Mouse (Mus musculus) CH12.LX (cell line): ENCODE measurements around the gene Necab3. TPM values are rescaled to one million over a fixed set of nuclear protein-coding genes. Genes with fewer than 3 reads are reported as not detected.

Source experiments
- DNase-seq: peaks from one replicate; pipeline ENCODE4 v3.0.0-alpha.2; 2013; ENCODE audit errors: extremely low read depth
- H3K27ac ChIP-seq: 2 replicates; pipeline ENCODE4 v1.5.1; 2012; ENCODE audit warnings: low read depth, mild to moderate bottlenecking, control low read depth, moderate library complexity; ENCODE audit not compliant: insufficient read depth
- H3K27me3 ChIP-seq: replicated peaks from 2 replicates; pipeline ENCODE3; 2012; ENCODE audit warnings: inconsistent platforms
- H3K36me3 ChIP-seq, 2 experiments: replicated peaks in 1 of 2; 2 replicates each; pipeline versions ENCODE3 to v1.6.1; 2012; ENCODE audit warnings: inconsistent platforms in 1 of 2, low read length in 1 of 2, mild to moderate bottlenecking in 1 of 2, mixed read lengths in 1 of 2, moderate library complexity in 1 of 2; ENCODE audit not compliant: control insufficient read depth in 1 of 2, insufficient read depth in 1 of 2
- H3K4me1 ChIP-seq, 2 experiments: 2 replicates each; pipeline ENCODE4 v1.6.1; 2012; ENCODE audit warnings: inconsistent platforms in 1 of 2, moderate library complexity in 1 of 2; ENCODE audit not compliant: insufficient read depth in 2 of 2, control insufficient read depth in 1 of 2
- H3K4me2 ChIP-seq: 2 replicates; pipeline ENCODE4 v1.6.1; 2012; ENCODE audit warnings: low read depth, mild to moderate bottlenecking, control low read depth; ENCODE audit not compliant: poor library complexity, insufficient read depth, severe bottlenecking
- H3K4me3 ChIP-seq, 3 experiments: fragments of 150-350 bp in 1 of 3; sonication (generic) in 1 of 3; replicated peaks in 1 of 3; 2 replicates each; pipeline versions ENCODE3 to v1.5.1; 2011 to 2012; ENCODE audit warnings: low read depth in 2 of 3, low read length in 2 of 3, mild to moderate bottlenecking in 2 of 3, moderate library complexity in 2 of 3, control low read depth in 1 of 3, improper control_type of control experiment in 1 of 3, inconsistent platforms in 1 of 3, mixed read lengths in 1 of 3; ENCODE audit not compliant: poor library complexity in 1 of 3
- H3K79me2 ChIP-seq: replicated peaks from 2 replicates; pipeline ENCODE4 v1.6.1; 2012; ENCODE audit warnings: mild to moderate bottlenecking, moderate library complexity; ENCODE audit not compliant: control insufficient read depth, poor library complexity, insufficient read depth, severe bottlenecking; ENCODE audit errors: extremely low read depth
- H3K9ac ChIP-seq: 2 replicates; pipeline ENCODE4 v1.6.1; 2012; ENCODE audit warnings: low read depth, mild to moderate bottlenecking, control low read depth, moderate library complexity; ENCODE audit not compliant: insufficient read depth
- H3K9me3 ChIP-seq: replicated peaks from 2 replicates; pipeline ENCODE3; 2012; ENCODE audit warnings: low read length, inconsistent platforms, mixed read lengths
- BHLHE40 ChIP-seq: IDR thresholded peaks from 2 replicates; pipeline ENCODE4 v1.6.1; 2011; ENCODE audit warnings: mild to moderate bottlenecking, low read depth, low read length, improper control_type of control experiment
- CHD1 ChIP-seq: IDR thresholded peaks from 2 replicates; pipeline ENCODE4 v1.6.1; 2012; ENCODE audit warnings: low read depth, low read length, improper control_type of control experiment, inconsistent platforms
- CHD2 ChIP-seq: IDR thresholded peaks from 2 replicates; pipeline ENCODE4 v1.6.1; 2011; ENCODE audit warnings: low read length, improper control_type of control experiment
- ELF1 ChIP-seq: IDR thresholded peaks from 2 replicates; pipeline ENCODE4 v1.6.1; 2014; ENCODE audit warnings: low read depth, mild to moderate bottlenecking, inconsistent platforms, low read length, improper control_type of control experiment
- EP300 ChIP-seq: IDR thresholded peaks from 2 replicates; pipeline ENCODE4 v1.6.1; 2011; ENCODE audit warnings: low read length, improper control_type of control experiment
- ETS1 ChIP-seq: conservative IDR thresholded peaks from 2 replicates; pipeline ENCODE4 v1.6.1; 2012; ENCODE audit warnings: low read depth, mild to moderate bottlenecking, inconsistent platforms, low read length, improper control_type of control experiment, moderate library complexity
- GABPA ChIP-seq: IDR thresholded peaks from 2 replicates; pipeline ENCODE4 v1.6.1; 2012; ENCODE audit warnings: low read depth, low read length, improper control_type of control experiment, inconsistent platforms; ENCODE audit not compliant: insufficient replicate concordance
- HCFC1 ChIP-seq: IDR thresholded peaks from 2 replicates; pipeline ENCODE4 v1.6.1; 2012; ENCODE audit warnings: low read depth, mild to moderate bottlenecking, inconsistent platforms, low read length, improper control_type of control experiment
- IRF4 ChIP-seq: IDR thresholded peaks from 2 replicates; pipeline ENCODE4 v1.6.1; 2014; ENCODE audit warnings: low read depth, mild to moderate bottlenecking, inconsistent platforms, low read length, improper control_type of control experiment
- JUN ChIP-seq: IDR thresholded peaks from 2 replicates; pipeline ENCODE4 v1.6.1; 2011; ENCODE audit warnings: low read depth, mild to moderate bottlenecking, low read length, improper control_type of control experiment, moderate library complexity; ENCODE audit not compliant: insufficient read depth
- JUND ChIP-seq: conservative IDR thresholded peaks from 2 replicates; pipeline ENCODE4 v1.6.1; 2011; ENCODE audit warnings: low read depth, low read length, improper control_type of control experiment
- KAT2A ChIP-seq: IDR thresholded peaks from 2 replicates; pipeline ENCODE4 v1.6.1; 2012; ENCODE audit warnings: low read length, improper control_type of control experiment, inconsistent platforms; ENCODE audit not compliant: insufficient replicate concordance
- MAFK ChIP-seq: IDR thresholded peaks from 2 replicates; pipeline ENCODE4 v1.6.1; 2011; ENCODE audit warnings: low read length, improper control_type of control experiment; ENCODE audit not compliant: insufficient replicate concordance
- MAX ChIP-seq: IDR thresholded peaks from 2 replicates; pipeline ENCODE4 v1.6.1; 2011; ENCODE audit warnings: low read length, improper control_type of control experiment
- MEF2A ChIP-seq: IDR thresholded peaks from 2 replicates; pipeline ENCODE4 v1.6.1; 2014; ENCODE audit warnings: low read depth, mild to moderate bottlenecking, inconsistent platforms, low read length, improper control_type of control experiment, borderline replicate concordance
- MYC ChIP-seq: IDR thresholded peaks from 2 replicates; pipeline ENCODE4 v1.6.1; 2011; ENCODE audit warnings: low read depth, mild to moderate bottlenecking, improper control_type of control experiment, low read length
- PAX5 ChIP-seq: IDR thresholded peaks from 2 replicates; pipeline ENCODE4 v1.6.1; 2012; ENCODE audit warnings: low read length, inconsistent platforms, mixed read lengths
- POLR2A ChIP-seq: IDR thresholded peaks from 2 replicates; pipeline ENCODE4 v1.6.1; 2011; ENCODE audit warnings: low read depth, mild to moderate bottlenecking, improper control_type of control experiment, low read length
- POLR2AphosphoS2 ChIP-seq: IDR thresholded peaks from 2 replicates; pipeline ENCODE4 v1.6.1; 2011; ENCODE audit warnings: low read depth, low read length, improper control_type of control experiment
- RAD21 ChIP-seq: IDR thresholded peaks from 2 replicates; pipeline ENCODE4 v1.6.1; 2011; ENCODE audit warnings: low read depth, mild to moderate bottlenecking, low read length, improper control_type of control experiment, moderate library complexity
- SMC3 ChIP-seq: IDR thresholded peaks from 2 replicates; pipeline ENCODE4 v1.6.1; 2011; ENCODE audit warnings: low read depth, low read length, improper control_type of control experiment
- TBP ChIP-seq: conservative IDR thresholded peaks from 2 replicates; pipeline ENCODE4 v1.6.1; 2011; ENCODE audit warnings: low read depth, low read length, improper control_type of control experiment
- TCF12 ChIP-seq: IDR thresholded peaks from 2 replicates; pipeline ENCODE4 v1.6.1; 2014; ENCODE audit warnings: low read depth, mild to moderate bottlenecking, inconsistent platforms, low read length, improper control_type of control experiment
- UBTF ChIP-seq: IDR thresholded peaks from 2 replicates; pipeline ENCODE4 v1.6.1; 2012; ENCODE audit warnings: low read depth, mild to moderate bottlenecking, inconsistent platforms, low read length, improper control_type of control experiment, moderate library complexity
- USF1 ChIP-seq: IDR thresholded peaks from 2 replicates; pipeline ENCODE4 v1.6.1; 2014; ENCODE audit warnings: low read depth, mild to moderate bottlenecking, inconsistent platforms, low read length, improper control_type of control experiment
- ZC3H11A ChIP-seq: IDR thresholded peaks from 2 replicates; pipeline ENCODE4 v1.6.1; 2012; ENCODE audit warnings: low read depth, mild to moderate bottlenecking, inconsistent platforms, low read length, improper control_type of control experiment
- ZKSCAN1 ChIP-seq: IDR thresholded peaks from 2 replicates; pipeline ENCODE4 v1.6.1; 2012; ENCODE audit warnings: low read depth, inconsistent platforms, low read length, improper control_type of control experiment, borderline replicate concordance
- ZNF384 ChIP-seq: IDR thresholded peaks from 2 replicates; pipeline ENCODE4 v1.6.1; 2012; ENCODE audit warnings: low read depth, low read length, improper control_type of control experiment, inconsistent platforms
- dilution Hi-C: fragments of 300-500 bp; cut with MboI; formaldehyde crosslinking; loops from 2 replicates; pipeline ENCODE4 v1.14.3; 2020; ENCODE audit warnings: low sequenced_read_pairs; ENCODE audit not compliant: extremely low pct_unique_long_range_greater_than_20kb, extremely low pct_ligation_motif_present
- in situ Hi-C: fragments of 300-500 bp; cut with MboI; formaldehyde crosslinking; loops from 3 replicates; pipeline ENCODE4 v1.14.3; 2019; ENCODE audit warnings: low sequenced_read_pairs, low pct_ligation_motif_present, low pct_unique_long_range_greater_than_20kb, mixed read lengths
- polyA plus RNA-seq: library from polyadenylated mRNA; unstranded; fragments of >175 nt; gene quantifications from 2 replicates; pipeline ENCODE4 v1.2.1, GENCODE M21; 2012; ENCODE audit warnings: low read depth; ENCODE audit not compliant: insufficient read length
- total RNA-seq, 2 experiments: library from RNA; depleted of rRNA; stranded (reverse); fragments of 300-350 nt in 1 of 2; fragments of >200 nt in 1 of 2; gene quantifications; 2 replicates each; pipeline ENCODE4 v1.2.3; 2012 to 2014

The Necab3 gene
- total and polyA plus RNA-seq, 3 experiments, result 0.87 to 2.8 (median 1.6) TPM

GRCm38 (mm10) chr2:154525285-154525684 is 33.4 kb downstream of the Necab3 start:
- Histone ChIP-seq H3K79me2 (no peaks in the 10 kb centered on the region), H3K4me3 (no peak overlapping the region), H3K4me1 (no peaks in the 10 kb centered on the region), H3K36me3 (peaks cover 29 to 74% of the 10 kb centered on the region in 2 experiments), H3K27ac (no peak overlapping the region), H3K9ac (no peak overlapping the region), H3K27me3 (no peaks in the 10 kb centered on the region)
- no peak for TF ChIP-seq MYC
- TF ChIP-seq USF1, result no peak
- TF ChIP-seq TCF12, result no peak
- TF ChIP-seq POLR2AphosphoS2, result no peak
- TF ChIP-seq CHD2, result no peak
- TF ChIP-seq EP300, result no peak
- no peak for TF ChIP-seq ELF1
- no peak for TF ChIP-seq ETS1
- no peak for TF ChIP-seq JUN
- TF ChIP-seq MAX, result no peak
- no peak for TF ChIP-seq KAT2A
- TF ChIP-seq BHLHE40, result no peak
- no peak for TF ChIP-seq ZKSCAN1
- no peak for TF ChIP-seq GABPA
- TF ChIP-seq CHD1, result no peak
- TF ChIP-seq ZC3H11A, result no peak
- TF ChIP-seq ZNF384, result no peak
- TF ChIP-seq SMC3, result no peak
- no peak for TF ChIP-seq MAFK
- TF ChIP-seq, all 38 proteins: peak for 0
- DNase-seq, result no peak
- Histone ChIP-seq H3K4me2 (no peak overlapping the region), H3K9me3 (no peaks in the 10 kb centered on the region)
- dilution Hi-C loops, result no loop called here
- in situ Hi-C loops, result no loop called here

GRCm38 (mm10) chr2:154522334-154522733 is 36.4 kb downstream of the Necab3 start:
- Histone ChIP-seq H3K79me2 (no peaks in the 10 kb centered on the region), H3K27me3 (no peaks in the 10 kb centered on the region), H3K4me2 (no peak overlapping the region), H3K27ac (no peak overlapping the region), H3K4me3 (no peak overlapping the region), H3K36me3 (peaks cover 29 to 69% of the 10 kb centered on the region in 2 experiments), H3K4me1 (no peaks in the 10 kb centered on the region), H3K9ac (no peak overlapping the region), H3K9me3 (no peaks in the 10 kb centered on the region)
- TF ChIP-seq UBTF (no peak), IRF4 (no peak), HCFC1 (no peak), MEF2A (no peak), RAD21 (no peak), TBP (no peak), MAX (no peak), MYC (no peak), JUND (no peak), PAX5 (no peak), POLR2A (no peak), USF1 (no peak)
- dilution Hi-C loops (no loop called here), in situ Hi-C loops (no loop called here)
- no peak for DNase-seq
